Comparison of ENCODE assay signal across 24 mouse cellular contexts in the genomic region with DNA sequence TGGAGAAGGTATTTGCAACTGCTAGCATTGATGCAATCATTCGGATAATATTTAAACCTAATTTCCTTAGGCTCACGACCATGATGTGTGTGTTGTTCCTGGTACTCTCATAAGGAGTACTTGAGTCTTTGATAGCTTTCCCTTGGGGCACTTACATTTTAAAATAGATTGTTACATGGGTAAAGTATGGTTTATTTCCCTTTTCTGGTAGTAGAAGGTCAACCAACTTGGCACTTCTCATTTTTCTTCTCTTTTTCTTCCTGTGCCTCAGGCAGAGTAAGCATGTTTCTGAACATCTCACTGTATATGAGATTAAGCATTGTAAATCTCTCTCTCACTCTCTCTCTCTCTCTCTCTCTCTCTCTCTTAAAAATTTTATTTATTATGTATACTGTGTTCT. TPM values are rescaled to one million over a fixed set of nuclear protein-coding genes. Genes with fewer than 3 reads are reported as not detected.
A peak's percentile ranks its signal among the peaks of the same experiment; 100 is the strongest.
DNase-seq lines count a peak whose midpoint lies in the region; ATAC-seq and TF ChIP-seq lines count a peak whose summit lies in the region.
"Had no signal": no experiment of that assay in that cellular context is flagged by ENCODE, and none has a peak within 500 bp of the region (broad histone marks: within the 10 kb centered on the region; RNA-seq: fewer than 3 reads in every experiment).

No protein-coding gene starts in this region.

- DNase-seq in A20 (ENCODE audit: low read depth, low spot score) = peak; percentile 49
- peak; percentile 47 for DNase-seq in MEL (ENCODE audit: low read depth, low spot score)
- peak; percentile 38 for DNase-seq in splenic B cell, adult 2 months (ENCODE audit: low read depth, low spot score)
- no peak for DNase-seq in right cerebral cortex, postnatal 25 days
- DNase-seq: adrenal gland, adult 8-10 months; adrenal gland, postnatal 25 days; cerebellum, adult 18-20 months; cerebellum, adult 9-10 months; cerebellum, postnatal 14 days; gastrocnemius, postnatal 25 days; heart, adult 18-20 months; heart, postnatal 10 days; heart, postnatal 36 days had no signal

- no peak for TF ChIP-seq RAD21 in MEL (IDR thresholded peaks at IDR 0.05; ENCODE audit: low read depth, low read length)

- H3K36me3 ChIP-seq in MEL (ENCODE audit: control insufficient read depth in 1 of 2, insufficient read depth in 2 of 2, low read length in 2 of 2) (peaks cover 0 to 7% of the 10 kb centered on the region in 2 experiments; a peak in 2 of 4 replicates), macrophage (ENCODE audit: inconsistent target) (no peaks in the 10 kb centered on the region)
- peaks cover 2% of the 10 kb centered on the region; the same call in 1 of the 2 replicates for H3K36me3 ChIP-seq in splenic B cell, adult 2 months (ENCODE audit: control insufficient read depth, insufficient read depth, low read length, poor library complexity, severe bottlenecking)
- no peaks in the 10 kb centered on the region for H3K36me3 ChIP-seq in forebrain, embryonic 15.5 days
- H3K36me3 ChIP-seq: embryonic facial prominence, embryonic 12.5 days; embryonic facial prominence, embryonic 15.5 days; heart, embryonic 15.5 days; hindbrain, embryonic 10.5 days; hindbrain, embryonic 13.5 days had no signal

- TF ChIP-seq EP300 in MEL (IDR thresholded peaks at IDR 0.05; ENCODE audit: low read depth in 1 of 2, low read length in 2 of 2) = no peak

- WGBS in macrophage (ENCODE audit: missing documents) = 16% methylated on average over 2 of the region's 2 CpGs
- 86% methylated on average over 2 of the region's 2 CpGs for WGBS in forebrain, embryonic 15.5 days

- no peaks in the 10 kb centered on the region for H3K9me3 ChIP-seq in MEL (replicated peaks; ENCODE audit: insufficient read depth, low read length)
- no peaks in the 10 kb centered on the region for H3K9me3 ChIP-seq in forebrain, embryonic 15.5 days
- H3K9me3 ChIP-seq: embryonic facial prominence, embryonic 12.5 days; embryonic facial prominence, embryonic 15.5 days; heart, embryonic 12.5 days; heart, embryonic 15.5 days; hindbrain, embryonic 10.5 days; hindbrain, embryonic 13.5 days had no signal

- no peak overlapping the region for H3K4me3 ChIP-seq in MEL (ENCODE audit: control insufficient read depth in 1 of 2, insufficient read depth in 1 of 2, low read depth in 2 of 2, low read length in 2 of 2)
- H3K4me3 ChIP-seq in macrophage (ENCODE audit: inconsistent target) = no peak overlapping the region
- no peak overlapping the region for H3K4me3 ChIP-seq in forebrain, embryonic 15.5 days
- H3K4me3 ChIP-seq: embryonic facial prominence, embryonic 12.5 days; embryonic facial prominence, embryonic 15.5 days; heart, embryonic 12.5 days; heart, embryonic 15.5 days; hindbrain, embryonic 10.5 days; hindbrain, embryonic 13.5 days had no signal

- H3K27me3 ChIP-seq in MEL (ENCODE audit: control insufficient read depth in 1 of 2, insufficient read depth in 2 of 2, low read length in 2 of 2) = no peaks in the 10 kb centered on the region
- H3K27me3 ChIP-seq in splenic B cell, adult 2 months (ENCODE audit: control insufficient read depth, insufficient read depth, low read length, poor library complexity, severe bottlenecking) = no peaks in the 10 kb centered on the region
- no peaks in the 10 kb centered on the region for H3K27me3 ChIP-seq in forebrain, embryonic 15.5 days
- H3K27me3 ChIP-seq: embryonic facial prominence, embryonic 12.5 days; embryonic facial prominence, embryonic 15.5 days; heart, embryonic 12.5 days; heart, embryonic 15.5 days; hindbrain, embryonic 13.5 days had no signal

- H3K4me1 ChIP-seq in MEL (ENCODE audit: control insufficient read depth in 1 of 2, insufficient read depth in 2 of 2, low read length in 2 of 2) = no peaks in the 10 kb centered on the region; a peak in 1 of 4 replicates
- no peaks in the 10 kb centered on the region for H3K4me1 ChIP-seq in forebrain, embryonic 15.5 days
- H3K4me1 ChIP-seq: embryonic facial prominence, embryonic 12.5 days; embryonic facial prominence, embryonic 15.5 days; heart, embryonic 12.5 days; heart, embryonic 15.5 days; hindbrain, embryonic 10.5 days; hindbrain, embryonic 13.5 days had no signal

- H3K4me2 ChIP-seq in forebrain, embryonic 15.5 days (replicated peaks) = no peak overlapping the region
- H3K4me2 ChIP-seq: embryonic facial prominence, embryonic 12.5 days; embryonic facial prominence, embryonic 15.5 days; heart, embryonic 12.5 days; heart, embryonic 15.5 days; hindbrain, embryonic 13.5 days had no signal

- ATAC-seq in forebrain, embryonic 15.5 days (replicated peaks) = no peak
- ATAC-seq: activated CD4-positive, CD25-positive, alpha-beta regulatory T cell, adult 4 months; forebrain, embryonic 14.5 days; hindbrain, embryonic 16.5 days had no signal

- TF ChIP-seq POLR2A in MEL (IDR thresholded peaks at IDR 0.05; ENCODE audit: control insufficient read depth in 1 of 2, insufficient read depth in 1 of 2, low read depth in 1 of 2, low read length in 2 of 2, poor library complexity in 1 of 2) = no peak

- TF ChIP-seq CTCF in MEL (IDR thresholded peaks at IDR 0.05 in 2 of 3, conservative IDR thresholded peaks at IDR 0.05 in 1 of 3; ENCODE audit: control insufficient read depth in 1 of 3, insufficient read depth in 1 of 3, low read depth in 2 of 3, low read length in 3 of 3, poor library complexity in 1 of 3, severe bottlenecking in 1 of 3) = no peak

- H3K79me2 ChIP-seq in MEL (ENCODE audit: control insufficient read depth, insufficient read depth, low read length, poor library complexity) = no peaks in the 10 kb centered on the region
- H3K79me2 ChIP-seq in macrophage (ENCODE audit: inconsistent target) = no peaks in the 10 kb centered on the region

- no peak overlapping the region for H3K9ac ChIP-seq in MEL (ENCODE audit: control insufficient read depth, low read depth, low read length, poor library complexity, severe bottlenecking)
- no peak overlapping the region for H3K9ac ChIP-seq in forebrain, embryonic 15.5 days (replicated peaks)
- H3K9ac ChIP-seq: embryonic facial prominence, embryonic 12.5 days; embryonic facial prominence, embryonic 15.5 days; heart, embryonic 12.5 days; heart, embryonic 15.5 days; hindbrain, embryonic 13.5 days had no signal

- no peak overlapping the region for H3K27ac ChIP-seq in MEL (ENCODE audit: control insufficient read depth, low read depth, low read length)
- H3K27ac ChIP-seq in macrophage = peak overlapping the region; percentile 63
- no peak overlapping the region for H3K27ac ChIP-seq in forebrain, embryonic 15.5 days (replicated peaks)
- H3K27ac ChIP-seq: embryonic facial prominence, embryonic 12.5 days; embryonic facial prominence, embryonic 15.5 days; heart, embryonic 15.5 days; hindbrain, embryonic 10.5 days; hindbrain, embryonic 13.5 days had no signal

RNA-seq across cellular contexts. Expression of gene Ccdc125, which starts 13.3 kb away (rescaled TPM):
- not detected in 2 replicates for total RNA-seq in MEL (2012; rRNA removed)
- polyA plus RNA-seq in MEL (2012; ENCODE audit: insufficient read depth in 1 of 2, insufficient read length in 2 of 2, low read depth in 1 of 2, low replicate concordance in 2 of 2, missing spikeins in 1 of 2) (under 1 TPM in 1 of 2 experiments, not detected in 1; 0.29 TPM), macrophage (2018) (5.5 to 12.5 TPM (median 5.9 TPM) in 3 replicates)
- 10 to 100 TPM in 15 of 26 experiments, 1 to 10 TPM in 9, under 1 TPM in 1, not detected in 1; 0.38 to 22.4 (median 14.9) TPM for total RNA-seq in macrophage (2018; cell fraction: chromatin; rRNA removed)
- total RNA-seq in macrophage (2018; cell fraction: cytosol; rRNA removed) = 10 to 100 TPM in 1 of 26 experiments, 1 to 10 TPM in 25; 1.0 to 13.0 (median 6.4) TPM
- 10 to 100 TPM in 13 of 26 experiments, 1 to 10 TPM in 13; 1.0 to 18.1 (median 10.0) TPM for total RNA-seq in macrophage (2018; cell fraction: nucleus; rRNA removed)
- 1.7 and 1.8 TPM in 2 replicates for polyA plus RNA-seq in forebrain, embryonic 15.5 days (2015; fragmentation: Nextera tagmentation; extraction: Ambion mirVana)

RNA-seq across cellular contexts. Expression of gene Taf9, which starts 31.5 kb away (rescaled TPM):
- 19.8 and 23.7 TPM in 2 replicates for total RNA-seq in MEL (2012; rRNA removed)
- polyA plus RNA-seq in MEL (2012; ENCODE audit: insufficient read depth in 1 of 2, insufficient read length in 2 of 2, low read depth in 1 of 2, low replicate concordance in 2 of 2, missing spikeins in 1 of 2) = 10 to 100 TPM in 1 of 2 experiments, not detected in 1; 38.5 TPM
- 10 to 100 TPM in 23 of 26 experiments, 1 to 10 TPM in 3; 8.8 to 35.1 (median 17.6) TPM for total RNA-seq in macrophage (2018; cell fraction: chromatin; rRNA removed)
- total RNA-seq in macrophage (2018; cell fraction: cytosol; rRNA removed) = 1 to 10 TPM; 1.6 to 6.7 (median 4.1) TPM
- total RNA-seq in macrophage (2018; cell fraction: nucleus; rRNA removed) = 10 to 100 TPM in 18 of 26 experiments, 1 to 10 TPM in 8; 4.7 to 23.5 (median 11.8) TPM
- 4.5 to 10.7 TPM (median 5.4 TPM) in 3 replicates for polyA plus RNA-seq in macrophage (2018)
- polyA plus RNA-seq in forebrain, embryonic 15.5 days (2015; fragmentation: Nextera tagmentation; extraction: Ambion mirVana) = 17.1 and 25.6 TPM in 2 replicates

RNA-seq across cellular contexts. Expression of gene Rad17, which starts 32.0 kb away (rescaled TPM):
- total RNA-seq in MEL (2012; rRNA removed) = 29.4 and 31.2 TPM in 2 replicates
- 10 to 100 TPM in 1 of 2 experiments, not detected in 1; 21.7 TPM for polyA plus RNA-seq in MEL (2012; ENCODE audit: insufficient read depth in 1 of 2, insufficient read length in 2 of 2, low read depth in 1 of 2, low replicate concordance in 2 of 2, missing spikeins in 1 of 2)
- total RNA-seq in macrophage (2018; cell fraction: chromatin; rRNA removed) = 10 to 100 TPM; 15.5 to 67.9 (median 40.6) TPM
- 10 to 100 TPM; 15.6 to 27.7 (median 23.7) TPM for total RNA-seq in macrophage (2018; cell fraction: cytosol; rRNA removed)
- total RNA-seq in macrophage (2018; cell fraction: nucleus; rRNA removed) = 10 to 100 TPM; 14.2 to 49.6 (median 26.8) TPM
- 19.7 to 30.9 TPM (median 22.6 TPM) in 3 replicates for polyA plus RNA-seq in macrophage (2018)
- polyA plus RNA-seq in forebrain, embryonic 15.5 days (2015; fragmentation: Nextera tagmentation; extraction: Ambion mirVana) = 21.6 and 23.5 TPM in 2 replicates

RNA-seq across cellular contexts. Expression of gene Ak6, which starts 32.1 kb away (rescaled TPM):
- total RNA-seq in MEL (2012; rRNA removed) = 234 and 247 TPM in 2 replicates
- polyA plus RNA-seq in MEL (2012; ENCODE audit: insufficient read depth in 1 of 2, insufficient read length in 2 of 2, low read depth in 1 of 2, low replicate concordance in 2 of 2, missing spikeins in 1 of 2) = 100 to 1,000 TPM; 199 to 216 TPM
- 10 to 100 TPM in 20 of 26 experiments, 1 to 10 TPM in 6; 6.1 to 35.7 (median 17.9) TPM for total RNA-seq in macrophage (2018; cell fraction: chromatin; rRNA removed)
- 100 to 1,000 TPM in 3 of 26 experiments, 10 to 100 TPM in 23; 72.7 to 110 (median 85.0) TPM for total RNA-seq in macrophage (2018; cell fraction: cytosol; rRNA removed)
- 10 to 100 TPM; 11.9 to 58.2 (median 31.1) TPM for total RNA-seq in macrophage (2018; cell fraction: nucleus; rRNA removed)
- polyA plus RNA-seq in macrophage (2018) = 94.8 to 163 TPM (median 124 TPM) in 3 replicates
- polyA plus RNA-seq in forebrain, embryonic 15.5 days (2015; fragmentation: Nextera tagmentation; extraction: Ambion mirVana) = 349 and 353 TPM in 2 replicates

RNA-seq across cellular contexts. Expression of gene Cdk7, which starts 47.9 kb away (rescaled TPM):
- total RNA-seq in MEL (2012; rRNA removed) = 63.0 and 67.7 TPM in 2 replicates
- polyA plus RNA-seq in MEL (2012; ENCODE audit: insufficient read depth in 1 of 2, insufficient read length in 2 of 2, low read depth in 1 of 2, low replicate concordance in 2 of 2, missing spikeins in 1 of 2) (10 to 100 TPM in 1 of 2 experiments, not detected in 1; 87.1 TPM), macrophage (2018) (15.2 to 26.0 TPM (median 24.2 TPM) in 3 replicates)
- 100 to 1,000 TPM in 3 of 26 experiments, 10 to 100 TPM in 23; 19.1 to 114 (median 72.1) TPM for total RNA-seq in macrophage (2018; cell fraction: chromatin; rRNA removed)
- 10 to 100 TPM; 11.1 to 25.5 (median 18.9) TPM for total RNA-seq in macrophage (2018; cell fraction: cytosol; rRNA removed)
- total RNA-seq in macrophage (2018; cell fraction: nucleus; rRNA removed) = 10 to 100 TPM; 19.4 to 70.0 (median 37.2) TPM
- polyA plus RNA-seq in forebrain, embryonic 15.5 days (2015; fragmentation: Nextera tagmentation; extraction: Ambion mirVana) = 55.0 and 56.2 TPM in 2 replicates
